Mouse (Mus musculus): ENCODE measurements around the gene Tex101.
"Not testable (repeated sequence)": the region's sequence is repeated elsewhere in the genome, so short reads cannot be mapped to it uniquely, and the experiment has no call there.

Tex101 gene

DNA sequence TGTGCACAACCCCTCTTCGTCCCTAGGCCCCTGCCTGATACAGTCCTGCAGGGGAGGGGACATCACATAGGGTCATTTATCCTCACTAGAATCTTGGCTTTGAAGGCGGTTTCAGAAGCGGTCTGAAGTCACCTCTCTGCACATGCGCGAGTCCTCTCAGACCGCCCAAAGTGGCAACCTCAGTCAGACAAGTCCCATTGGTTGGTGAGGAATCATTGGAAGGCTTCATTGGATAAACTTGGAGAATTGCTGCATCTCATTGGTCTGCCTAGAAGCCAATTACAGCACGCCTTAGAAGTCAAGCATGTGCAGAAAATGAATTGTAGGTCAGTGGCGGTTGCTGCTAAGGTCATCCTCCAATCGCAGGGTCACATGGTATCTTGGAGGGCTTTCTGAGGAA is at the start of gene Tex101:
Gene Tex101, minus strand, starts transcription at position 101 of the 400 bp plus-strand sequence.
- DNase-seq (ENCODE audit: low read depth, low spot score): no peak

GRCm38 (mm10) chr7:24715039-24715438 is 38.6 kb upstream of the Tex101 start:
- no peak for DNase-seq (ENCODE audit: low read depth, low spot score)

DNA sequence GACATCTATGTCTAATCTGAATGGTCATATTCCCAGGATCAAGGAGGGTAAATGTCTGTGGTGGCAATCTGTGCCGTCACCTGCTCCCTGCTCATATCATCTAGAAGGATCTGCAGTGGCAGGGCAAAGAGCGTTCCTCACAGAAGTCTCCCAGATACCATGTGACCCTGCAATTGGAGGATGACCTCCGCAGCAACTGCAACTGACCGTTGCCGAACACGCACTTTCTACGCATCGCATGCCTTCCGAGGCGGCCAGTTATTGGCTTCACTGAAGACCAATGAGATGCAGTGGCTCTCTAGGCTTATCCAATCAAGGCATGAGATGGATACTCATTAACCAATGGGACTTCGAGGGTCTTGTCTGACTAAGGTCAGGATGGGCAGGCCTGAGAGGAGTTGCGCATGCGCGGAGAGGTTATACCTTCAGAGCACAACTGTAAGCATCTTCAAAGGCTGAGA is 32.4 kb upstream of the Tex101 start, which contains the start of gene BC049730:
Gene BC049730, plus strand, starts transcription at position 411 of the 461 bp plus-strand sequence.
- no peak for DNase-seq (ENCODE audit: low read depth, low spot score)

GRCm38 (mm10) chr7:24702841-24703240 is 26.4 kb upstream of the Tex101 start:
- not testable (repeated sequence) for DNase-seq (ENCODE audit: low read depth, low spot score)

DNA sequence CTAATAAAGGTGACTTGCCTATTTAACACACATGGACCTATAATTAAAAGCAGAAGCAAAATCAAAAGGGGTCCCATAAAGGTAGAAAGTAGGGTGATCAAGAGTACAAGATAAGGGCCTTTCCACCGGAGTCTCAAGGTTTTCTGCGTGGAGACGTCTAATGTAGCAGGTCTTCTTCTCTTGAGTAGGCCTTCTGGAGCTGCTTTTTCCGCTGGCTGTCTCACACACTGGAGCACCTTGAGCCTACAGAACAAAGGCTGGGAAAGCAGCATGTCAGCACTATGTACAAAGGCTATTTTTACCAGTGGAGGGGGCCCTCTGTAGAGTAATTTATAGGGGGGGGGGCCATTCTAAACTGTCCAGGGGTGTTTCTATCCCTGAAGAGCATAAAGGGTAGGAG is 21.4 kb upstream of the Tex101 start:
- not testable (repeated sequence) for DNase-seq (ENCODE audit: low read depth, low spot score)

DNA sequence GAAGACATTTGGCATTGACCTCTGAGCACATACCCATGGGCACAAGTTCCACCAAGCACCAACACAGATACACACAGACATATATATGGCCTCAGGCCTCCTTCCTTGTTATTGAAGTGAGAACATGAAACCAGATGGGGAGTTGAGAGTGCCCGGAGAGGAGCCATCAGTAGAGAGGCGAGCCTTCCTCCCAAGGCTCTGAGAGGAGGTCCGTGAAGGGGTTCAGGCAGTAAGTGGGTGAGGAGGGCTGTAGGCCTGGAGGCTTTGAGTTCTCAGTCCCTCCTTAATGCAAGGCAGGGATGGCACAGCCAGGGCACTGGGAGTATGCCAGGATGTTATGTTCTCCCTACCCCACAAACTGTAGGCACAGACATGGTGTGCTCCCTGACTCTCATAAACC is 16.2 kb upstream of the Tex101 start:
- not testable (repeated sequence) for DNase-seq (ENCODE audit: low read depth, low spot score)

- not testable (repeated sequence) for DNase-seq (ENCODE audit: low read depth, low spot score)
Measured at GRCm38 (mm10) chr7:24687519-24687918, 11.0 kb upstream of the Tex101 start.

GRCm38 (mm10) chr7:24684121-24684520 is 7.6 kb upstream of the Tex101 start:
- DNase-seq (ENCODE audit: low read depth, low spot score): peak; percentile 15

GRCm38 (mm10) chr7:24671944-24672439 is 4.5 kb downstream of the Tex101 start:
- no peak for DNase-seq (ENCODE audit: low read depth, low spot score)

GRCm38 (mm10) chr7:24664959-24665358 is 11.5 kb downstream of the Tex101 start:
- DNase-seq (ENCODE audit: low read depth, low spot score): no peak

DNA sequence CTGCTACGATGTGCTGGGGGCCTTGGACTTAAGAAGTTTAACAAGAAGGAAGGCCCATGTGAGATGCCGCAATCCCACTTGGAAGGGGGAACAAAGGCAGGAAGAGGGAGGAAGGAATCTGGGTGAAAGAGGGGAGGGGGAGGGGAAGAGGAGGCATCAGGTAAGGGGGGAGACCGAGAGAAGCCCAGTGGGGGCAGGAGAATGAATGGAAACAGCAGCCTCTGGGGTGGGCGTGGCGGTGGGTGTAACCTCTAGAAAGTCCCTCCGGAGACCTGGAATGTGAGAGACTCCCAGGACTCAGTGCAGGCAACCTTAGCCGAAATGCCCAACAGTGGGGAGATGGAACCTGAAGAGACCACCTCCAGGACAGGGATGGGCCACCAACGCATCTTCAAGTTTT is 12.2 kb downstream of the Tex101 start:
- DNase-seq (ENCODE audit: low read depth, low spot score): no peak

DNA sequence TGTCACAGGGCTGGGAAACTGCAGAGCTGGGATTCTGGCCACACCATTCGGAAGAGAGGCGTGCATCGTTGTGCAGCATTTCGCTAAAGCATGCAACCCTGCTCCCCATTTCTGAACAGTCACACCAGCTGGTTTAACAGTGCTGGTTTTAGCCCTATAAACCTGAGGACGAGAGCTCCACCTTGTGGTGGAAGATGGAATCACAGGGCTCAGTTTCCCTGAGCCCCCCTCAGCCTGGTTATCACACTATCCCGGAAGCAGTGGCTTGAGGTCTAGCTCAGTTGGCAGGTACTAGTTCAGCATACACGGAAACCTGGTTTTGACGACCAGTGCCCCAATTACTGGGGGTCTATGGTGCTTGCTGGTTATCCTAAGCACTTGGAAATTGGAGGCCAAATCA is 13.9 kb downstream of the Tex101 start:
- peak; percentile 86 for DNase-seq (ENCODE audit: low read depth, low spot score)

- peak; percentile 62 for DNase-seq (ENCODE audit: low read depth, low spot score)
Measured at GRCm38 (mm10) chr7:24661118-24661904, 15.2 kb downstream of the Tex101 start.

- DNase-seq (ENCODE audit: low read depth, low spot score): no peak
Measured at GRCm38 (mm10) chr7:24659737-24660357, 16.6 kb downstream of the Tex101 start.

GRCm38 (mm10) chr7:24653681-24654080 is 22.8 kb downstream of the Tex101 start:
- peak; percentile 69 for DNase-seq (ENCODE audit: low read depth, low spot score)

GRCm38 (mm10) chr7:24646486-24646885 is 30.0 kb downstream of the Tex101 start:
- DNase-seq (ENCODE audit: low read depth, low spot score): peak; percentile 54

- peak; percentile 87 for DNase-seq (ENCODE audit: low read depth, low spot score)
Measured at GRCm38 (mm10) chr7:24644996-24645395, 31.5 kb downstream of the Tex101 start.

- peak; percentile 81 for DNase-seq (ENCODE audit: low read depth, low spot score)
Measured at GRCm38 (mm10) chr7:24644492-24644891, 32.0 kb downstream of the Tex101 start.

DNA sequence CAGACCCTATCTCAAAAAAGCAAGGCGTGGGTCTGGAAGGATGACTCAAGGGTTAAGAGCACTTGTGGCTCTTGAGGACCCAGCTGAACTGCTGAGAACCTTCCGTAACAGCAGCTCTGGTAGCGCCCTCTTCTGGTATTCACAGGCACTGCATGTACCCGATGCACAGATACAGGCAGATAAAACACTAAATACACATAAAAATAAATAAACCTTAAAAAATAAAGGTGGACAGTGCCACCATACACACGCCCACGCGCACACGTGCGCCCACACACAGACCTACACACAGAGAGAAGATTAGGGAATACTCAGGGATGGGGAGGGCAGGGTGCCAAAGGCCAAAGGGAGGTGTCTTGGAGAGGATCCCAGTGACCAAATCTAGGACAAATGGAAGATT is 34.0 kb downstream of the Tex101 start:
- DNase-seq (ENCODE audit: low read depth, low spot score): peak; percentile 74

DNA sequence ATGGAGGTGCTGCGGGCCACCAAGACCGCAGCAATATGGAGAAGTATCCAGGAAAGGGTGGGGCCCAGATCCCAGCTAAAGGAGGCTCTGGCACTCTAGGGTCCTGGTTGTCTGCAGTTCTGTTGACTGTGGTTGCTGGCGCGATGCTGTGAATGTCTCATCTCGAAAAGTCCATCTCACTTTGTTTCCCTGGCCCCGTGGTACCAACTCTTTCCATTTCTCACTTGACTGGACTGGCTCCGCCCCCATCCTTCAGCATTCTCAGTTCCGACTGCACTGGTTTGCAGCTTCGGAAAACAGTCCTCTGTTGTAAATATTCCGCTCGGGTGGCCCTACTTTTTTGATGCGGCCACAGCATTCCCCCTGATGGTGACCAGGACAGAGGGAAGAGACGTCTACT is 36.0 kb downstream of the Tex101 start:
- DNase-seq (ENCODE audit: low read depth, low spot score): no peak

GRCm38 (mm10) chr7:24638026-24638856 is 38.2 kb downstream of the Tex101 start:
- DNase-seq (ENCODE audit: low read depth, low spot score): peak; percentile 62

DNA sequence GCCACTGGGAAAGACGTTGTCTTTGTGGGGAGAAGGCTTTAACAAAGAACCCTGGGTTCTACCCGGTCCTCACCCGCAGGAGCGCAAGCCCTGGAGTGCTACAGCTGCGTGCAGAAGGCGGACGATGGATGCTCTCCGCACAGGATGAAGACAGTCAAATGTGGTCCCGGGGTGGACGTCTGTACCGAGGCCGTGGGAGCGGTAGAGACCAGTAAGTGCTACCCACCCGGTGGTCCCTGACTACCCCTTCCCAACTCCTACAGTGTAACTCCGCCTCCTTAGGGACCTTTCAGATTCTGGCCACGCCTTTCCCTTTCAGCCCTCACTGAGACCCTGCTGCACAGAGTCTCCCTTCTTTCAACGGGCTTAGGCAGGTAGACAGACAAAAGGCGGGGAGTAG is 39.4 kb downstream of the Tex101 start:
- no peak for DNase-seq (ENCODE audit: low read depth, low spot score)

Data from CD4-positive helper T cell, adult 2 months (primary cell).